Mouse (Mus musculus): ENCODE measurements around the gene Pnrc1. TPM values are rescaled to one million over a fixed set of nuclear protein-coding genes. Genes with fewer than 3 reads are reported as not detected.

Pnrc1 gene
- polyA plus RNA-seq, 1 experiment from 2014 or later: 81.9 TPM

Other genes starting within 250 kb of the Pnrc1 start
- gene Gabrr2, start 227.2 kb downstream of the Pnrc1 start, polyA plus RNA-seq (2015; fragmentation: Nextera tagmentation; extraction: Ambion mirVana): 0.17 and 0.29 TPM in 2 replicates
- not detected in 2 replicates for gene Gabrr1, start 157.6 kb downstream of the Pnrc1 start, polyA plus RNA-seq (2015; fragmentation: Nextera tagmentation; extraction: Ambion mirVana)
- 0.60 and 1.2 TPM in 2 replicates for gene Pm20d2, start 100.4 kb downstream of the Pnrc1 start, polyA plus RNA-seq (2015; fragmentation: Nextera tagmentation; extraction: Ambion mirVana)
- gene Srsf12, start 81.2 kb downstream of the Pnrc1 start, polyA plus RNA-seq (2015; fragmentation: Nextera tagmentation; extraction: Ambion mirVana): 5.0 and 5.5 TPM in 2 replicates
- 19.2 and 22.7 TPM in 2 replicates for gene Rngtt, start 20.1 kb upstream of the Pnrc1 start, polyA plus RNA-seq (2015; fragmentation: Nextera tagmentation; extraction: Ambion mirVana)